Mouse (Mus musculus) lung, embryonic 16.5 days (tissue): ENCODE measurements around the gene Cmbl. TPM values are rescaled to one million over a fixed set of nuclear protein-coding genes. Genes with fewer than 3 reads are reported as not detected.

Source experiments
- ATAC-seq: fragments of 200-750 bp; cut with Nextera tagmentation; 2 replicates; pipeline ENCODE4 v1.8.0; 2017; ENCODE audit warnings: low read depth, mild to moderate bottlenecking, moderate library complexity
- H3K27ac ChIP-seq: fragments of 300-500 bp; sonication (generic); 2 replicates; pipeline ENCODE4 v1.5.1; 2014; ENCODE audit warnings: mild to moderate bottlenecking, control low read depth, low read length
- H3K27me3 ChIP-seq: fragments of 300-500 bp; sonication (generic); 2 replicates; pipeline ENCODE4 v1.6.1; 2014; ENCODE audit warnings: low read depth, low read length, mixed read lengths; ENCODE audit not compliant: control insufficient read depth, insufficient read depth
- H3K36me3 ChIP-seq: fragments of 300-500 bp; sonication (generic); 2 replicates; pipeline ENCODE4 v1.6.1; 2014; ENCODE audit warnings: low read length; ENCODE audit not compliant: control insufficient read depth, insufficient read depth
- H3K4me1 ChIP-seq: fragments of 300-500 bp; sonication (generic); replicated peaks from 2 replicates; pipeline ENCODE4 v1.6.1; 2014; ENCODE audit warnings: low read length, mixed read lengths; ENCODE audit not compliant: control insufficient read depth, insufficient read depth
- H3K4me2 ChIP-seq: fragments of 300-500 bp; sonication (generic); 2 replicates; pipeline ENCODE4 v1.6.1; 2014; ENCODE audit warnings: low read depth, low read length, control low read depth
- H3K4me3 ChIP-seq: fragments of 300-500 bp; sonication (generic); 2 replicates; pipeline ENCODE4 v1.5.1; 2014; ENCODE audit warnings: mild to moderate bottlenecking, low read length, control low read depth
- H3K9ac ChIP-seq: fragments of 300-500 bp; sonication (generic); 2 replicates; pipeline ENCODE4 v1.6.1; 2014; ENCODE audit warnings: low read length, control low read depth
- H3K9me3 ChIP-seq: fragments of 300-500 bp; sonication (generic); 2 replicates; pipeline ENCODE4 v1.6.1; 2016; ENCODE audit warnings: low read length; ENCODE audit not compliant: control insufficient read depth
- WGBS: fragments of 180-500 bp; shearing (Covaris S2); extraction: QIAGEN DNeasy Blood & Tissue Kit; methylation state at CpG from one replicate; pipeline ENCODE4 v1.1.7; 2014; 5-methylcytosine and 5-hydroxymethylcytosine counted together
- polyA plus RNA-seq: library from polyadenylated mRNA; unstranded; fragments of >200 nt; fragmentation: Nextera tagmentation; extraction: Ambion mirVana; gene quantifications from 2 replicates; pipeline ENCODE4 v1.2.1, GENCODE M21; 2015

The Cmbl gene
- polyA plus RNA-seq, 1 experiment from 2014 or later, result 6.8 TPM

DNA sequence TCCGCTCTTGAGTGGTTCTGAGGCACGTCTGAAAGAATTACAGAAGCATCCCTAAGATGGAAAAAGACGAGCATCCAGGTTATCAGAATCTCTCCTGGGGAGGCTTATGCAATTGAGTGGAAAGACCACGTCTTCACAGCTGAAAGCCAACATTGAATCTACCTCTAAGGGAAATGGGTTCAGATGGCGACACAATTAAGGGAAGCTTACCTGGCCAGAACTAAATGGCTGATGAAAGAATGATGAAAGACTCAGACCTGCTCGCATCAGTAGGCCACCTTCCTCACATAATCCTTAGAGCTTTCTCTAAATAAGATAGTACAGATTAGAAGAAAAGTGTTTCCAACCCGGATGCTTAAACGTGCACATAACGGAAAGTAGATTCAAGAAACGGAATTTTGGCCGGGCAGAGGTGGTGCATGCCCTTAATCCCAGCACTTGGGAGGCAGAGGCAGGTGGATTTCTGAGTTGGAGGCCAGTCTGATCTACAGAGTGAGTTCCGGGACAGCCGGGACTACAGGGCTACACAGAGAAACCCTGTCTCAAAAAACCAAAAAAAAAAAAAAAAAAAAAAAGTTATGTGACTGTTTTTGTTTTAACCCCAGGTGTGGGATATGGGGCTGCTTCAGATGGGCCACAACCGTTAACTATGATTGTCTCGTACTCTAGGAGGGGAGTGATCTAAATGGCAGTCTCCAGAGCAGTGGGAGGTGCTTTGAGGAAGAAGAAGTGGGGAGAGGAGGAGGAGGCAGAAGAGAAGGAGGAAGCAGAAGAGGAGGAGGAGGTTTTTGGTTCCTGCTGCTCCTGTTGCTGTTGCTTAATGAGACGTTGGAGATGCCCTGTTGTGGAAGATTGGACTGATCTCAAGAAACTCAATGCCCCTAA is 33.5 kb upstream of the Cmbl start:
- H3K36me3 ChIP-seq, result no peaks in the 10 kb centered on the region
- no peak for ATAC-seq
- peak overlapping the region; percentile 96 for H3K27ac ChIP-seq
- H3K4me1 ChIP-seq, result peaks cover 12% of the 10 kb centered on the region; the same call in 1 of the 2 replicates
- peak overlapping the region; percentile 76 for H3K4me3 ChIP-seq
- H3K27me3 ChIP-seq, result no peaks in the 10 kb centered on the region
- peak overlapping the region; percentile 64 for H3K4me2 ChIP-seq
- H3K9ac ChIP-seq, result peak overlapping the region; percentile 91
- no peaks in the 10 kb centered on the region for H3K9me3 ChIP-seq
- 15% methylated on average over 16 of the region's 16 CpGs for WGBS

DNA sequence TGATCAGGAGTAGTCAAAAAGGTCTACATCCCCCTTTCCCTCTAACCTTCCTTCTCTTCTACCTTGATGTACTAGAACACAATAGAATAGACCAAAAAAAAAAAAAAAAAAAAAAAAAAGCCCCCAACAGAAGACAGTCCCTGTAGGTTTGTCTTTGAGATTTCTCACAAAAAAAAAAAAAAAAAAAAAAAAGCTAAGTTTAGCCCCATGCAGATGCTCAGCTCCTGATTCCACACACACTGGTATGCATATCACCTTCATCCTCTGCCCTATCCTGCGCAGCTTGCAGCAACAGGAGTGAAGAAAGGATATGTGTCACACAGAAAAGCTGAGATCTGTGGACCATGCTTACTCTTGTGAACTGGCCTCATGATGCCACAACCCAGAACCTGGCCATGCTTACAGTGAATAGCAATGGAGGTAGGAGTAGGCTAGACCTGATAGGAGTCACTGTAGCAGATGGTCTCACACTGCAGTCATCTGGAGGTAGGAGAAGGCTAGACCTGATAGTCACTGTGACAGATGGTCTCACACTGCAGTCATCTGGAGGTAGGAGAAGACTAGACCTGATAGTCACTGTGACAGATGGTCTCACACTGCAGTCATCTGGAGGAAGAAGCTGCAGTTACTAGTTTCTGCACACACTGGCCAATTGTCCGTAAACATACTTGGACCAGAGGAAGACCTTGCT is 32.7 kb upstream of the Cmbl start:
- no peaks in the 10 kb centered on the region for H3K9me3 ChIP-seq
- ATAC-seq, result no peak
- H3K4me3 ChIP-seq, result no peak overlapping the region
- no peaks in the 10 kb centered on the region for H3K27me3 ChIP-seq
- H3K4me2 ChIP-seq, result no peak overlapping the region
- peaks cover 12% of the 10 kb centered on the region; the same call in 1 of the 2 replicates for H3K4me1 ChIP-seq
- H3K9ac ChIP-seq, result no peak overlapping the region
- WGBS, result 95% methylated on average over 2 of the region's 2 CpGs
- no peak overlapping the region for H3K27ac ChIP-seq
- no peaks in the 10 kb centered on the region for H3K36me3 ChIP-seq

DNA sequence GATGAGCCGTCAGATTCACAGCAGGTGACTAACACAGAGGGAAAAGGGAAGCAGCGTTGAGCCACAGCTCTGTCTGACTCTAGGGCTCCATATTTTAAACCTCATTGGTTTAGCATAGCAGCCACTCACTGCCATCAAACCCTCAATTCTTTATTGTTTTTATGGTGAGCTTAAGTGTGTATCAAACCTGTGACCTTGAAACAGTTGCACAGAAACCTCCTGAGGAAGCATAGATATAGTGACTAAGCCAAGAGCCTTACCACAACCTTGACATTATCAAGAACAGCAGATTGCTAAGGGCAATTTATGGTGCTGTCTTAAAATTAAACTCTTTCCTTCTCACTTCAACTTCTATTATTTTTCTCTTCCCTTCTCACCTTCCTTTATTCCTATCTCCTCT is 31.7 kb upstream of the Cmbl start:
- peaks cover 12% of the 10 kb centered on the region; the same call in 1 of the 2 replicates for H3K4me1 ChIP-seq
- no peak overlapping the region for H3K4me2 ChIP-seq
- no peaks in the 10 kb centered on the region for H3K9me3 ChIP-seq
- no peak overlapping the region for H3K9ac ChIP-seq
- no peaks in the 10 kb centered on the region for H3K27me3 ChIP-seq
- H3K27ac ChIP-seq, result no peak overlapping the region
- no peak for ATAC-seq
- no peak overlapping the region for H3K4me3 ChIP-seq
- WGBS, result 80% methylated on average over 2 of the region's 2 CpGs
- H3K36me3 ChIP-seq, result no peaks in the 10 kb centered on the region

DNA sequence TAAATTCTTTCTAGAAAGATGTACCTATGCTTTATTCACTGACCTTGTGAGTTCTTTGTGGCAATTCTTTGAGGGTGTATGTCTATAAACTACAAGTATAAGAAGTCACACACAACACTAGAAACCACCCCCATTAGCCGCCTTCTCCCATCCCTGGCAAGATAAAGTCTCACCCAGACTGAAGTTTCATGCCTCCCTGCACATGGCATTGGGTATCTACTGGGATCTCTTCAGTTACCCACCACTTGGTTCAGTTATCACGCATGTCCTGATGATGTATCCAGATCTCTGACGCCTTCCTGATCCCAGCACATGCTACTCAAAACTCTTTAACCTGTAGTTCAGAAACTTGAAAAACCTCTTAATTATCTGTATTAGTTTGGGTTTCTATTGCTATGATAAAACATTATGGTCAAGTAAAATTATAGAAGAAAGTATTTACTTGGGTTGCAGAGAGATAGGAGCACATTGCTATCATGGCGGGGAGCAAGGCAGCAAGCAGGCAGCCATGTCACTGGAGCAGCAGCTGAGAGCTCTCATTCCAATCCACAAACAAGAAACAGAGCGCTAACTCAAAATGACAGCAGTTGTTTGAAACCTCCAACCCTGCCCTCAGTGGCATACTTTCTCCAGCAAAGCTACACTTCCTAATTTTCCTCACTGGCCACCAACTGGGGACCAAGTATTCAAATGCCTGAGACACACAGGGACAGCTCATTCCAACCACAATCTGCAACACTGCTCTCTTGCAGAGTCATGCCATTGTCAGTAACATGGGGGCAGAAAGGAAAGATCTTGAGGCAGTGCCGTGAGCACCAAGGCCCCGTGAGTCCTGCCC is 30.5 kb upstream of the Cmbl start:
- H3K4me1 ChIP-seq, result 0 out of 2 replicates have a peak, but pooled peaks cover 6% of the 10 kb centered on the region
- no peak overlapping the region for H3K27ac ChIP-seq
- no peaks in the 10 kb centered on the region for H3K27me3 ChIP-seq
- no peak overlapping the region for H3K4me3 ChIP-seq
- no peak overlapping the region for H3K4me2 ChIP-seq
- WGBS, result 83% methylated on average over 7 of the region's 7 CpGs
- ATAC-seq, result no peak
- no peaks in the 10 kb centered on the region for H3K9me3 ChIP-seq
- H3K36me3 ChIP-seq, result no peaks in the 10 kb centered on the region
- H3K9ac ChIP-seq, result no peak overlapping the region

DNA sequence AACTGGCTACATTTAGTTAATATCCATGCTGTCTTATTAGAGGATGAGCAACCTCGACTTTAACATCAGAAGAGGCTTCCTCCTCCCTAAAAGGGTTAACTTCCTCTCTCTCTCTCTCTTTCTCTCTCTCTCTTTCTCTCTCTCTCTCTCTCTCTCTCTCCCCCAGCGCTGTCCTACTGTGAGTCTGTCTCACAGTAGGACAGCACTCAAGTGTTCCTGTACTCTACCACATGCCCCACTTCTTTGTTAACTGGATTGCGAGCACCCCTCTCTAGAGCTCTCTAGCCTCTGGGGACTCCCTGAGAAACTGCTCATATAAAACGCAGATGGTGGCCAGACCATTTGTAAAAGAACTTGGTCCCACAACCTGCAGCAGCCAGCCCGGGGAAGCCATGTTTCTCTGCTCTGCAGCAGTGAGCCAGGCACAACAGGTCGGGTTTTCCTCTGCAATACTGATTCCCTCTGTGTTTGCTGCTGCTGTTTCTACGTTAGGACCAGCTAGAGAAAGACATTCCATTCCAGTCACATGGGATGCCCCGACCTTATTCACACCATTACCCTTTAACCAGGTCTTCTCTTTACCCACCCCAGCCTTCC is 29.8 kb upstream of the Cmbl start:
- H3K4me3 ChIP-seq, result no peak overlapping the region
- no peaks in the 10 kb centered on the region for H3K9me3 ChIP-seq
- no peak overlapping the region for H3K4me2 ChIP-seq
- H3K27ac ChIP-seq, result no peak overlapping the region
- 25% methylated on average over 8 of the region's 8 CpGs for WGBS
- no peaks in the 10 kb centered on the region for H3K27me3 ChIP-seq
- H3K4me1 ChIP-seq, result 0 out of 2 replicates have a peak, but pooled peaks cover 7% of the 10 kb centered on the region
- no peak for ATAC-seq
- no peak overlapping the region for H3K9ac ChIP-seq
- no peaks in the 10 kb centered on the region for H3K36me3 ChIP-seq

DNA sequence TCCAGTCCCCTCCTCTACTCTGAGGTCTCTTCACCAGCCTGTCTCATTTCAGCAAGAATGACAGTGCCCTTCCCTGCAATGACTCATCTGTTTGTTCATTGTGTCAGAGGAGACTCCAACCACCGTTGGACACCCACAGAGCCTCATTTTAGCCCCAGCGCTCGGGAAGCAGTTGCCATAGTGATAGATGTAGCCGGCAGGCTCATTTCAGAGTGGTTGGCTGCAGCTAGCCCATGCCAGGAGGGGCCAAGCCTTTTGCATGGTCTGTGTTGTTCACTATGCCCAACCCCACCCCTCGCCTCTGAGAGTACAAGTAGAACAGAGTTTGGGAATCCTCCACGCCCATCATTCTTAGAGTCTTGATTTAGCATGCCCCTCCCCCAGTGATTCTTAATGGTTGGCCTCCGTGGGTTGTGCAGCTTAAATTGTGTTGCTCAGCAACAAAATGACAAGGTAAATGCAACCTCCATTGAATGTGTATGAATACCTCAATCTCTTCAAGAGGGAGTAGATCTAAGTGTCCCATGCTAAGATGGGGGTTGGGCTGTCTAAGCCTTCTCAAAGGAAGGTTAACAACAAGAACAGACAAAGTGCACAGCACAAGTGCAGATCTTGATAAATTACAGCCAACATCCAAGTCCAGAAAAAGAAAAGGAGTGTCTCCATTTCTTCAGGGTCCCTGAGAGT is 29.0 kb upstream of the Cmbl start:
- Histone ChIP-seq H3K27me3 (no peaks in the 10 kb centered on the region), H3K4me1 (peaks cover 11% of the 10 kb centered on the region; the same call in 1 of the 2 replicates), H3K9me3 (no peaks in the 10 kb centered on the region), H3K36me3 (no peaks in the 10 kb centered on the region), H3K27ac (no peak overlapping the region), H3K4me3 (no peak overlapping the region), H3K4me2 (no peak overlapping the region), H3K9ac (no peak overlapping the region)
- no peak for ATAC-seq
- 27% methylated on average over 7 of the region's 7 CpGs for WGBS

DNA sequence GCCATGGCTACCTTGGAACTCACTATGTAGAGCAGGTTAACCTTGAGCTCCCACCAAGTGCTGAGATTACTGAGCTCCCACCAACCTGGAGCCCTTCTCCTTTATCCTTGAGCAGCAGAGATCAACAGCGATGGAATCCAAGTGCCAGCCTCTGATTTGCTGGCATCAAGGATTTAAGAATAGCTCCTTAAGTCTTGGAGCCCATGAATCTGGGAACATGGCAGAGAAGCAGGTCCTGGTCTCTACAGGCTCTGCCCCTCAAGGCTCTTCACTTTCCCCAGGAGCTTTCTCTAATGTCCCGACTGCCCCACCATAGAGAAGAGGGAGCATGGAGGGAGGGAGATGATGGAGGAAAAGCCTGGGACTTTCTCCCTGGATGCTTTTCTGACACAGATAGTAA is 27.5 kb upstream of the Cmbl start:
- no peak overlapping the region for H3K4me2 ChIP-seq

DNA sequence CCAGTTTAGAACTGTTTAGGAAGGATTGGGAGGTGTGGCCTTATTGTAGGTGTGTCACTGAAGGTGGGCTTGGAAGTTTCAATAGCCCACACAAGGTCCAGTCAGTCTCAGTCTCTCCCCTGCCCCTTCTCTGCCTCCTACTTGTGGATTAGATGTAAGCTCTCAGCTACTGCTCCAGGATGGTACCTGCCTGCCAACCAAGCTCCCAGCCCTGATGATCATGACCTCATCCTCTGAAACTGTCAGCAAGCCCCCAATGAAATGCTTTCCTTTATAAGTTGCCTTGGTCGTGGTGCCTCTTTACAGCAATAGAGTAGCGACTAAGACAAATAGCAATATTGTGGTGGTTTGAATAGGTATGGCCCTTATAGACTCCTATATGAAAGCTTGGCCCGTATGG is 26.8 kb upstream of the Cmbl start:
- Histone ChIP-seq H3K9ac (no peak overlapping the region), H3K4me2 (no peak overlapping the region), H3K27ac (no peak overlapping the region), H3K9me3 (no peaks in the 10 kb centered on the region), H3K4me1 (peaks cover 13% of the 10 kb centered on the region; the same call in 1 of the 2 replicates), H3K36me3 (no peaks in the 10 kb centered on the region), H3K4me3 (no peak overlapping the region), H3K27me3 (no peaks in the 10 kb centered on the region)
- no peak for ATAC-seq
- 83% methylated on average over 3 of the region's 3 CpGs for WGBS

More for the DNA sequence above, 27.5 kb upstream of the Cmbl start:
- Histone ChIP-seq H3K36me3 (no peaks in the 10 kb centered on the region), H3K9ac (no peak overlapping the region), H3K4me3 (no peak overlapping the region), H3K9me3 (no peaks in the 10 kb centered on the region), H3K4me1 (peaks cover 13% of the 10 kb centered on the region; the same call in 1 of the 2 replicates), H3K27ac (no peak overlapping the region), H3K27me3 (no peaks in the 10 kb centered on the region)
- no peak for ATAC-seq
- 84% methylated on average over 2 of the region's 2 CpGs for WGBS
